Mouse (Mus musculus) thymus, adult 2 months (tissue): Measurements from ENCODE around the gene Uhrf1.

ENCODE experiments used
- CTCF ChIP-seq: fragments of 200-500 bp; IDR thresholded peaks from 2 replicates; pipeline ENCODE4 v1.5.1; 2012; ENCODE audit warnings: mild to moderate bottlenecking, control low read depth, low read length, moderate library complexity, borderline replicate concordance; ENCODE audit not compliant: control insufficient read depth, poor library complexity, insufficient read depth; ENCODE audit errors: extremely low read depth
- POLR2A ChIP-seq: fragments of 200-500 bp; IDR thresholded peaks from 2 replicates; pipeline ENCODE4 v1.6.1; 2012; ENCODE audit warnings: mild to moderate bottlenecking, low read length, control low read depth, moderate library complexity; ENCODE audit not compliant: control insufficient read depth, poor library complexity, insufficient read depth; ENCODE audit errors: extremely low read depth

GRCm38 (mm10) chr17:56266271-56266670, 36.9 kb upstream of the Uhrf1 start:
- no peak for TF ChIP-seq POLR2A
- TF ChIP-seq CTCF: no peak
